Mouse (Mus musculus) neural tube, embryonic 14.5 days (tissue): ENCODE results near the gene Nat8. TPM values are rescaled to one million over a fixed set of nuclear protein-coding genes. Genes with fewer than 3 reads are reported as not detected.
"Not testable (repeated sequence)": the region's sequence is repeated elsewhere in the genome, so short reads cannot be mapped to it uniquely, and the experiment has no call there.

Experiments
- ATAC-seq: fragments of 200-750 bp; cut with Nextera tagmentation; 2 replicates; pipeline ENCODE4 v1.8.0; 2017; ENCODE audit warnings: low read depth, mild to moderate bottlenecking, moderate TSS enrichment, moderate library complexity
- H3K27ac ChIP-seq: fragments of 300-500 bp; sonication (generic); 2 replicates; pipeline ENCODE4 v1.5.1; 2014; ENCODE audit warnings: low read depth, mild to moderate bottlenecking, control low read depth, low read length, moderate library complexity, mixed read lengths
- H3K27me3 ChIP-seq: fragments of 300-500 bp; sonication (generic); 2 replicates; pipeline ENCODE4 v1.6.1; 2014; ENCODE audit warnings: low read length; ENCODE audit not compliant: control insufficient read depth, insufficient read depth
- H3K36me3 ChIP-seq: fragments of 300-500 bp; sonication (generic); 2 replicates; pipeline ENCODE4 v1.6.1; 2014; ENCODE audit warnings: low read length, mixed read lengths; ENCODE audit not compliant: control insufficient read depth, insufficient read depth
- H3K4me1 ChIP-seq: fragments of 300-500 bp; sonication (generic); 2 replicates; pipeline ENCODE4 v1.6.1; 2014; ENCODE audit warnings: low read length; ENCODE audit not compliant: control insufficient read depth, insufficient read depth
- H3K4me2 ChIP-seq: fragments of 300-500 bp; sonication (generic); 2 replicates; pipeline ENCODE4 v1.6.1; 2014; ENCODE audit warnings: mild to moderate bottlenecking, low read depth, low read length, control low read depth
- H3K4me3 ChIP-seq: fragments of 300-500 bp; sonication (generic); 2 replicates; pipeline ENCODE4 v1.5.1; 2014; ENCODE audit warnings: low read depth, low read length, control low read depth, mixed read lengths
- H3K9ac ChIP-seq: fragments of 300-500 bp; sonication (generic); replicated peaks from 2 replicates; pipeline ENCODE4 v1.6.1; 2014; ENCODE audit warnings: low read depth, mild to moderate bottlenecking, control low read depth, low read length, mixed read lengths
- H3K9me3 ChIP-seq: fragments of 300-500 bp; sonication (generic); 2 replicates; pipeline ENCODE4 v1.6.1; 2016; ENCODE audit warnings: low read length; ENCODE audit not compliant: control insufficient read depth
- WGBS: fragments of 180-500 bp; shearing (Covaris S2); extraction: QIAGEN DNeasy Blood & Tissue Kit; methylation state at CpG from one replicate; pipeline ENCODE4 v1.1.7; 2014; 5-methylcytosine and 5-hydroxymethylcytosine counted together
- polyA plus RNA-seq: library from polyadenylated mRNA; unstranded; fragments of >200 nt; fragmentation: Nextera tagmentation; extraction: Ambion mirVana; gene quantifications from 2 replicates; pipeline ENCODE4 v1.2.1, GENCODE M21; 2014

The Nat8 gene
- polyA plus RNA-seq, 1 experiment from 2014 or later: not detected

DNA sequence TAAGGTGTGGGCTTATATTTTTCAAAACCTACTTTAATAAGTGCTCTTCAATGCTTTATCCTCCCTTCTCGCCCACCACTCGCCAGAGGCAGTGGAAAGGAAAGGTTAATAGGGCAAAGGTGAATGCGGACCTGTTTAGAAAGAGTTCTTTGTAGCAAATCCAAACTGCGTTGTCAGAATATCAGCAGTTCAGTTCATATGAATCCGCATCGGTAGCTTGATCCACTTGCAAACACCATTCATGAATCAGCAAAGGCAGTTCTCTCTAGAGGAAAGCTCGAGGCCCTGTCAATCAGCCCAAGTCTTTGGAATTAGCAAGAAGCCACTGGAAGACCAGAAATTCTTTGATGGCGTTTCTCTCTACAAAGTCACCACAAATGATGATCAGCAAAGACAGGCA lies 6.8 kb upstream of the Nat8 start:
- H3K36me3 ChIP-seq: no peaks in the 10 kb centered on the region
- no peaks in the 10 kb centered on the region for H3K4me1 ChIP-seq
- no peak overlapping the region for H3K4me3 ChIP-seq
- WGBS: 69% methylated on average over 8 of the region's 8 CpGs
- H3K9me3 ChIP-seq: no peaks in the 10 kb centered on the region
- no peak overlapping the region for H3K27ac ChIP-seq
- no peak for ATAC-seq
- no peaks in the 10 kb centered on the region for H3K27me3 ChIP-seq
- H3K9ac ChIP-seq: no peak overlapping the region
- no peak overlapping the region for H3K4me2 ChIP-seq

DNA sequence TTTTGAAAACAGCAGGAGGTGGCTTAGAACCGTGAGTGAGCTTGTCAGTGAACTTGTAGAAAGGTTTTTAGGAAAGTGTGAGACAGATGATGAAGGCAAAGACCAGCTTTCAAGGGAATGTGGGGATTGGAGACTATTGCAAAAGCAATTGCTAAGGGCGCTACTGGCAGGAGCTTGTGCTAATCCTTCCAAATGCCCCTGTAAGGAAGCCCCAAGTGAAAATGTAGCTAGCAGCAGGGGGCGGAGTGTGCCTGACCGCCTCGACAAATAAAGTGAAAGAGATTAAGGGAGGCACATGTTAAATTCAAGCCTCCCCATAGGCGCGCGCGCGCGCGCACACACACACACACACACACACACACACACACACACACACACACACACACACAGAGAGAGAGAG lies 5.4 kb upstream of the Nat8 start:
- not testable (repeated sequence) for H3K4me3 ChIP-seq, H3K4me1 ChIP-seq, H3K4me2 ChIP-seq, H3K36me3 ChIP-seq, ATAC-seq, H3K9me3 ChIP-seq, H3K27ac ChIP-seq, H3K27me3 ChIP-seq, H3K9ac ChIP-seq
- 14% methylated on average over 5 of the region's 12 CpGs for WGBS

DNA sequence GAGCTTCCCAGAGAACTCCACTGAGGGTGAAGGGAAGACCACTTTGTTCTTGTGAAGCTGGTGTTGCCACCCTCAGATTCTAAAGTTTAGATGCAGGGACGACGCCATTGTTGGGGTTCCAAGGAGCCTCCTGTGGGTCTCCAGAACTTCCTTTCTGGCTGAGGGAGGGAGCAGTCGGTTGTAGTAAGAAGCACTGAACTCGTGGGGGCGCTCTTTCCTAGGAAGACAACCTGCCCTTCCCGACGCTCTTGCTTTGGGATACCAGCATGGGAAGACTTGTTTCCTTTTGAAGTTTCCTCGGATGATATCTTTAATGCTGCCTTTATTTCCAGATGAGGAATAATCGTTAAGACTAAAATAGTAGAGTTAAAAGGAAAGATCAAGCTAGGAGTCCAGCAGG lies 4.9 kb upstream of the Nat8 start:
- H3K27me3 ChIP-seq, H3K4me3 ChIP-seq, H3K9me3 ChIP-seq, H3K9ac ChIP-seq, H3K36me3 ChIP-seq, H3K4me1 ChIP-seq, H3K4me2 ChIP-seq, ATAC-seq, H3K27ac ChIP-seq: not testable (repeated sequence)
- WGBS: 27% methylated on average over 8 of the region's 9 CpGs

DNA sequence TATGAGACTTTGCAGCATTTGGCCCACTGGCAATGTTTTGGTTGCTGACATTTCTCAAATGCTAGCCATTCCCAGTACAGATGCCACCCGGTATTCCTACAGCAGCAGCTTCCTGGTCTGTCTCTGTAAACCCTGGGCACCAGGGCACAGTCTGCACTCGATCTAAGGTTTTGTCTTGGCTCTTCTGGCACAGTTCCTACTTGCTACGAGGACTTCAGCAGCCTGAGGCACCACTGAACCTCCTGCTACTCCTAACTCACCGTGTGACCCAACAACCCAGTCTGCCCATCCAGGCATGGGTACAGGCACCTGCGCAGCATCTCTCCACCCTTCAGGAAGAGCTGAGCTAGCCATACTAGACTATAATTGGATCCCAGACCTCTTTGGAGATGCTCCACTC lies 4.2 kb upstream of the Nat8 start:
- H3K4me2 ChIP-seq, H3K27ac ChIP-seq, H3K4me1 ChIP-seq, H3K36me3 ChIP-seq, H3K4me3 ChIP-seq, H3K9ac ChIP-seq, H3K27me3 ChIP-seq, ATAC-seq, H3K9me3 ChIP-seq: not testable (repeated sequence)
- WGBS: 75% methylated on average over 5 of the region's 5 CpGs

DNA sequence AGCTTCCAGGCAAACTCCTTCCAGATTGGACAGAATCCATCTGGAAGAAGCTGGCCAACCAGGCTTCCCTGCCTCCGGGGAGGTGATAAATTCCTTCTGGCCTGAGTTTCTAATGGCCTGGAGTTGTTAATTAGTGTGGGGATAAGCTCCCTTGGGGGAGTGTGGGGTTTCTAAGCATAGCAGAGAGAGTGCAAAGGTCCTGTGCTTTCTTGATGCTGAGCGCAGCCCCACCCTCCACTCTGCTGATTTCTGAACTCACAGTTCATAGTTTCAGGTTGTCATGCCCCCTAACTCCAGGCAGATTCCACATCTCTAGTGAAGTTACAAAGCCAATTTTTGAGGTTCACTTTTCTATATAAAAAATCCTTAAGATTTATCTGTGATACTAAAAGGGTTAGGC lies 3.2 kb upstream of the Nat8 start:
- H3K4me2 ChIP-seq, H3K27ac ChIP-seq, H3K4me3 ChIP-seq, H3K36me3 ChIP-seq, H3K4me1 ChIP-seq, ATAC-seq, H3K9me3 ChIP-seq, H3K9ac ChIP-seq, H3K27me3 ChIP-seq: not testable (repeated sequence)
- WGBS: 76% methylated on average over 1 of the region's 2 CpGs

DNA sequence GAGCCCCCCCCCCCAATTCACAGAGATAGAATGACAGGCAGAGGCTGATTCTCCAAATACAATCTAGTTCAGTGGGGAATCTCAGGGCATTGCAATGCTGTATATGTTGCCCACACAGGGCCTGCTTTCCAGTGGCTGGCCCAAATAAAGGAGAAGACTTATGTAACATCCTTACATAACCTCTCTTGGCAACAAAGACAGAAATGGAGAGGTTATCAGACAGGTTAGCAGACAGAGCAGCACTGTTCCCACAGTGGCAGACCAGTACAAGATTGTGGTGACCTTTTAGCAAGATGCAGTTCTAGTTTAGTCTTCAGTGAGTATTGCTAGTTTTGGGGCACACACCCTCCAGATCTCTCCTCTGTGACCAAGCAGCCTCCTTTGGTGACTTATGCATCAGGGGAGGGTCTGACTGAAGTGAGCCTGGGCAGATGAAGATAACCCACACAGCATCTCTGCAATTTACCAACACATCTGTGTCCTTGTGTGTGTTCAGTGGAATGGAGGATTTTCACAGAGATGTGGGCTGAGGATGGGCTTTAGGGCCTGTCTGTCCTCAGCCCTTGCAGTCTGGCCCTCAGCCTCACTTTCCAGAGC lies 2.7 kb upstream of the Nat8 start:
- not testable (repeated sequence) for H3K27ac ChIP-seq, H3K27me3 ChIP-seq, H3K4me1 ChIP-seq, H3K36me3 ChIP-seq, H3K4me2 ChIP-seq, H3K9ac ChIP-seq, ATAC-seq, H3K4me3 ChIP-seq, H3K9me3 ChIP-seq

DNA sequence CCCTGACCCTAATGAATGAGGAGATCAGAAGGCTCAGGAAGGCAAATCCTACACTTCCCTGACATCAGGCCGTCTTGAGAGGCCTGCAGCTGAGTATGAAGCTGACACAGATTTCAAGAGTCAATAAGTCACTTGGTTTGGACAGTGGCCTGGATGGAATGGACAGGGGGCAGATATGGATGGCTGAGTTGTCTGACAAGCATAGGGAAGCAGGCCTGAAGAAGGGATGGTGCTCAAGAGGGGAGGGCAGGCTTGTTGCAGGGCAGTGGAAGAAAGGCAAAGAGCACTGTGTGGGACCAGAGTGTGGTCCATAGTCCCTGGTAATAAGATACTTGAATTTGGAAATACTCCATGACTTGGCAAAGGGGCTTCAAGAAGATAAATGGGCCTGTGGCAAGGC lies 2.4 kb downstream of the Nat8 start:
- Histone ChIP-seq H3K4me1 (no peaks in the 10 kb centered on the region), H3K36me3 (no peaks in the 10 kb centered on the region), H3K27ac (no peak overlapping the region), H3K27me3 (no peaks in the 10 kb centered on the region), H3K9ac (no peak overlapping the region), H3K4me2 (no peak overlapping the region), H3K4me3 (no peak overlapping the region), H3K9me3 (no peaks in the 10 kb centered on the region)
- 69% methylated on average over 1 of the region's 1 CpGs for WGBS
- ATAC-seq: no peak

DNA sequence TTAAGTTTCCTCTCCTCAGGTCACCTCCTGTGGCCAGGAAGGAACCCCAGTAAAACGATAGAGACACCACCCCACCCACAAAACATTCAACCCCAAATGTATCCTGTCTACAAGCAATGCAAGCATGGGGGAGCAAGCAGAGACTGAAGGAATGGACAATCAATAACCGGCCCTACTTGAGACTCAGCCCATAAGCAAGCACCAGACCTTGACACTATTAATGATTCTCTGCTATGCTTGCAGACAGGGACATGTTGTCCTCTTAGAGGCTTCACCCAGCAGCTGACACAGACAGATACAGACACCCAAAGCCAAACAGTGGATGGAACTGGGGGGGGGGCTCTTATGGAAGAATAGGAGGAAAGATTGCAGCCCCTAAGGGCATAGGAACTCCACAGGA lies 6.0 kb downstream of the Nat8 start:
- ATAC-seq: no peak
- Histone ChIP-seq H3K9me3 (no peaks in the 10 kb centered on the region), H3K4me1 (no peaks in the 10 kb centered on the region), H3K4me3 (no peak overlapping the region), H3K36me3 (no peaks in the 10 kb centered on the region), H3K9ac (no peak overlapping the region), H3K4me2 (no peak overlapping the region), H3K27ac (no peak overlapping the region), H3K27me3 (no peaks in the 10 kb centered on the region)
- 98% methylated on average over 2 of the region's 2 CpGs for WGBS

DNA sequence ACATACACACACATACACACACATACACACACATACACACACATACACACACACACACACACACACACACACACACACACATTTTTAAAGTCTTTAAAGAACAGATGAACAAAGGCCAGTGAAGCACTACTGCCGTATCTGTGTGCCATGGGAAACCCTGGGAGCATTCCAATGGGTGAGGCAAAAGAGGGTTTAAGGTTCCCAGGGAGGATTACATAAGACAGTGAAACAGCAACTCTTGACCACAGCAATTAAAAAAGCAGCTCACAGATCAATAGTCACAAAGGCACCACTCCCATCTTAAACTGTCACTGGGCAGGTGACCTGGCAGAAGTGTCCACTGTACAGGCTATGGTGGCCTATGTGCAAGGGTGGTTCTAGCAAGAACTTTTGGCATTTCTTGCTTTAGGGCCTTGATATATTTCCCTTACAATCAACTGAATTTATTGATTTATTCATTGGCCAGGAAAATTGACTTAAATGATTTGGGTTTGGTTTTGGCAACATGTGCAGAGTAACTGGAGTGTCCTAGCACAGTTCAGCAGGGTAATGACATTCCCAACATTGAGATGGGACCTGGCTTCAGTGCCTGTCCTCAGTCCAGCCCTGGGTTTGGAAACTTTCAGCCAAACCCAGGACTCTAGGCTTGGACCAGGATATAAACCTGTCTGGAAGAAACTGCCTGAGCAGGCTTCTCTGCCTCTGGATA lies 8.3 kb downstream of the Nat8 start:
- WGBS: 90% methylated on average over 1 of the region's 1 CpGs
- H3K4me2 ChIP-seq: no peak overlapping the region

More for the DNA sequence above, 8.3 kb downstream of the Nat8 start:
- Histone ChIP-seq H3K9ac (no peak overlapping the region), H3K27me3 (no peaks in the 10 kb centered on the region), H3K9me3 (no peaks in the 10 kb centered on the region), H3K36me3 (no peaks in the 10 kb centered on the region), H3K27ac (no peak overlapping the region), H3K4me3 (no peak overlapping the region), H3K4me1 (no peaks in the 10 kb centered on the region)
- ATAC-seq: no peak
